Mouse (Mus musculus) limb, embryonic 15.5 days (tissue): ENCODE measurements at regions not wholly inside any gene's neighbourhood (a gene's known extent, or its start where the extent isn't known, plus 50 kb on each side); places are given as distances from the start of the nearest gene placed in this dataset.
"Not testable (repeated sequence)": the region's sequence is repeated elsewhere in the genome, so short reads cannot be mapped to it uniquely, and the experiment has no call there.

Experiments
- ATAC-seq: fragments of 200-750 bp; cut with Nextera tagmentation; 2 replicates; pipeline ENCODE4 v1.8.0; 2017; ENCODE audit warnings: low read depth, moderate TSS enrichment; ENCODE audit not compliant: insufficient number of reproducible peaks, low FRiP score, low TSS enrichment
- H3K27ac ChIP-seq: fragments of 300-500 bp; sonication (generic); 2 replicates; pipeline ENCODE4 v1.5.1; 2015; ENCODE audit warnings: moderate library complexity, mild to moderate bottlenecking, inconsistent platforms
- H3K27me3 ChIP-seq: fragments of 300-500 bp; sonication (generic); 2 replicates; pipeline ENCODE4 v1.6.1; 2015; ENCODE audit warnings: inconsistent platforms
- H3K36me3 ChIP-seq: fragments of 300-500 bp; sonication (generic); 2 replicates; pipeline ENCODE4 v1.6.1; 2015; ENCODE audit warnings: inconsistent platforms
- H3K4me1 ChIP-seq: fragments of 300-500 bp; sonication (generic); 2 replicates; pipeline ENCODE4 v1.6.1; 2015; ENCODE audit warnings: inconsistent platforms
- H3K4me2 ChIP-seq: fragments of 300-500 bp; sonication (generic); 2 replicates; pipeline ENCODE4 v1.6.1; 2015; ENCODE audit warnings: mild to moderate bottlenecking, inconsistent platforms
- H3K4me3 ChIP-seq: fragments of 300-500 bp; sonication (generic); 2 replicates; pipeline ENCODE4 v1.5.1; 2015; ENCODE audit warnings: mild to moderate bottlenecking, inconsistent platforms
- H3K9ac ChIP-seq: fragments of 300-500 bp; sonication (generic); 2 replicates; pipeline ENCODE4 v1.6.1; 2015; ENCODE audit warnings: inconsistent platforms
- H3K9me3 ChIP-seq: fragments of 300-500 bp; sonication (generic); 2 replicates; pipeline ENCODE4 v1.6.1; 2016; ENCODE audit warnings: inconsistent platforms
- WGBS: fragments of 180-500 bp; shearing (Covaris S2); methylation state at CpG from one replicate; pipeline ENCODE4 v1.1.7; 2015; 5-methylcytosine and 5-hydroxymethylcytosine counted together

DNA sequence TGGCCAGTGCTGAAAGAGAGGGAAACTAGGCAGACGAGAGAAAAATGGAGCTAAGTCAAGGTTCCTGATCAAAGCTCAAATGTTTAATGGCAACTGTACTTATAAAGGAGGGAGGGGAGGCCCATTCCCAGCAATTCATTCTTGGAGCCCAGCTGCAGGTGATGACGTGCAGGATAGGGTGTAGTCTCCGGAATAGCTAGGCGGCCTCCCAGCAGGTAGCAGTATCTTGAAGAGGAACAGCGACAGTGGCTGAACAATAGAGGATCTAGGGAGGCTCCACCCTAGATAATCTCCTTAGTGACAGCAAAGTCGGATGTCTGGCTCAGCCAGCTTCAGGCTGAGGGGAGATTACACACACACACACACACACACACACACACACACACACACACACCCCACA, 216.8 kb downstream of the Mat2b start:
- not testable (repeated sequence) for H3K27me3 ChIP-seq, ATAC-seq, H3K36me3 ChIP-seq, H3K4me2 ChIP-seq, H3K4me1 ChIP-seq, H3K9ac ChIP-seq, H3K4me3 ChIP-seq, H3K9me3 ChIP-seq, H3K27ac ChIP-seq
- 46% methylated on average over 6 of the region's 6 CpGs for WGBS

DNA sequence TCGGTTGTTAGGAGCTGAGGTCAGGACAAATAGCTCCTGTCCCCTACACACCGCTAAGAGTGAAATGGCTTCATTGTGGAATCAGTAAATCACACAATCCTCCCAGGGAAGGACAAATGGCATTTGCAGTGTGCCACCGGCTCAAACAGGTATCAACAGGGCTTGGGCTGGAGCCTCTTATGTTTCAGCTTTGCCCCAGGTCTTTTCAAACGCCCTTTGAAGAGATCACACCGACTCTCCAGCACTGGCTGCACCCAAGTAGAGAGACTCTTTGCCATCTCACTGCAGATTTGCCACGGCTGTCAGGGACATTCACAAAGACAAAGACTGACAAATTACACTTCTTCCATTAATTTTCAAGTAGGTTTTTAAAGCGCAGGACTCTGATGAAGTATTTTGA, 217.7 kb downstream of the Mat2b start:
- Histone ChIP-seq H3K4me2 (no peak overlapping the region), H3K4me1 (no peaks in the 10 kb centered on the region), H3K4me3 (no peak overlapping the region), H3K36me3 (no peaks in the 10 kb centered on the region), H3K9me3 (no peaks in the 10 kb centered on the region), H3K9ac (no peak overlapping the region), H3K27me3 (no peaks in the 10 kb centered on the region), H3K27ac (no peak overlapping the region)
- WGBS = 35% methylated on average over 7 of the region's 7 CpGs
- ATAC-seq = no peak

DNA sequence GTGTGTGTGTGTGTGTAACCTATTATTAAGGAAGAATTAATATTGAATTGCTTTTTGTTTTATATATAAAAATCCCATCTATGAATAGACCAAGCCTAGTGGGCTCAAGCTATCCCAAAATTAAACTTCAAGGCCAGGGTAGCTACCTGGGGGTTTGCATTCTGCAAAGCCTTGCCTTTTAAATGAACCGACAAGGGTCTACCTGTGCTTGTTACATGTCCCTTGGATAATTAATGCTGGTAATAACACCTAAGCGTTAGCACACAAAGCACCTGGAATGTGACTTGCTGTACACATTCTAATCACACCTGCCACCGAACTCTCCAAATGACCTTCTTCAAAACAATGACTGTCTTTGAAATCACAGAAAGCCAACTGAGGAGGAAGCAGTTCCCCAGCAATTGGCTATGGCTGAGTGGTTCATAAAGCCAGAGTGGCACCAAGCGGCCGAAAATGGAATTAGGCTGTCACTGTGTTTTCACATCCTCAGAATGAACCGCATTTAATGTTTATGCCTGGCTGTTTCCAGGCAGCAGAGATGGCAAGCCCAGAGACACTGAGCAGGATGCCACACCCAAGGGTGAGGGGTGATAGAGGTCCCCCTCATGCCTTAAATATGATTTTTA, 225.8 kb downstream of the Mat2b start:
- WGBS = 16% methylated on average over 6 of the region's 6 CpGs
- H3K27ac ChIP-seq = no peak overlapping the region
- H3K4me2 ChIP-seq = no peak overlapping the region
- H3K4me3 ChIP-seq = no peak overlapping the region
- H3K27me3 ChIP-seq = no peaks in the 10 kb centered on the region
- H3K9me3 ChIP-seq = no peaks in the 10 kb centered on the region
- H3K36me3 ChIP-seq = no peaks in the 10 kb centered on the region
- no peak overlapping the region for H3K9ac ChIP-seq
- no peak for ATAC-seq
- no peaks in the 10 kb centered on the region for H3K4me1 ChIP-seq

DNA sequence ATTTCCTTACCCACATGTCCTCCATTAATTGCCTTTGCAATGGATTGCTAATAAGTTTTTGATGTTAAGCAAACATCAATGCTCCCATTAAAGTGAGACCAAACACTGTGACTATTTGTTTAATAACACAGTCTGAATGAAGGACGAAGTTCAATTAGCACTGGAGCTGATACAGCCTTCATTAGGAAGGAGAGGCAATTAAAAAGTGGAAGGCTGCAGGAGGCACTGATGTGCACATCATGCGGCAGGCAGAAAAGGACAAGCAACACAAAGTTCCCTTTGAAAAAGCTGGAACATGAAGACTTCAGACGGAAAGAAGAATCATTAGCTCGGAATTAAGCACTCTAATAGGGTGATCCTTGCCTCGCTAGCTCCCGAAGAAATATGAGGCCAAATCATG, 238.4 kb downstream of the Mat2b start:
- H3K27ac ChIP-seq = no peak overlapping the region
- no peak for ATAC-seq
- WGBS = 48% methylated on average over 6 of the region's 6 CpGs
- H3K4me1 ChIP-seq = no peaks in the 10 kb centered on the region
- H3K36me3 ChIP-seq = no peaks in the 10 kb centered on the region
- no peak overlapping the region for H3K4me3 ChIP-seq
- H3K9ac ChIP-seq = no peak overlapping the region
- H3K4me2 ChIP-seq = no peak overlapping the region
- no peaks in the 10 kb centered on the region for H3K9me3 ChIP-seq
- H3K27me3 ChIP-seq = no peaks in the 10 kb centered on the region

DNA sequence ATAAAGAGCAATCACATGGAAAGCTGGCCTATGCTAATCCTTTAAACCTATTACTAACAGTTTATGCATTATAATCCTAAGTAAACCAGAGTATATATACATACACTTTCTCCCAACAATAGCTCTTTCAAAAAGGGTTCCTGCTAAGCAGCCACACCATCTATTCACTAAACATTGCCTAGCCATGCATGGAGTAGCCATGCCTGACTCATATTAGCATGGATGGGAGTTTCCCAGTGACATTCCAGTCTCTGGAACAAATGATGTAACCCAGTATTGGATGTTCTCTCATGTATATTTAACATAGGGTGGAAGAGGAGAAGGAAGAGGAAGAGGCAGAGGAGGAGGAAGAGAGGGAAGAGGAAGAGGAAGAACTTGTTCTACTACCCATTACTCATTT, 240.0 kb downstream of the Mat2b start:
- H3K4me3 ChIP-seq, H3K4me2 ChIP-seq, H3K36me3 ChIP-seq, H3K27ac ChIP-seq, H3K9me3 ChIP-seq, H3K4me1 ChIP-seq, ATAC-seq, H3K27me3 ChIP-seq, H3K9ac ChIP-seq: not testable (repeated sequence)

DNA sequence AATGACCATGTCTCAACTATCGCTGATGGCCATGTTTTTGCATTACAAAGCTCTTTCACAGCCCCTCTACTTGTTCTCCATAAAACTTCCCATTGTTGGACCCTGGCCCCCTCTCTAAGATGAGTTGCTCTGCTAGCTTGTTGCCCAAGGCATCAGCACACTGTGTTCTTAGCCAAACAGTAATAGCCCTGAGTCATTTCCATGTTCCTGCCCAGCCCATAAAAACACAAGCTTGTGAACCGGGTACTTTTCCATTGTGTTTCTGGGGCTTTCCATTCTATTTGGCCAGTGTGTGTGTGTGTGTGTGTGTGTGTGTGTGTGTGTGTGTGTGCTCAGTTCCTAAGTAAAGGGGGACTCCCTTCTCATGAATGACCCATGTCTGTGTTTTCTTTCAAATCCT, 248.2 kb downstream of the Mat2b start:
- no peaks in the 10 kb centered on the region for H3K9me3 ChIP-seq
- H3K36me3 ChIP-seq = no peaks in the 10 kb centered on the region
- H3K27me3 ChIP-seq = no peaks in the 10 kb centered on the region
- WGBS = 78% methylated on average over 2 of the region's 2 CpGs
- H3K9ac ChIP-seq = no peak overlapping the region
- H3K27ac ChIP-seq = no peak overlapping the region
- no peak for ATAC-seq
- no peak overlapping the region for H3K4me2 ChIP-seq
- H3K4me3 ChIP-seq = no peak overlapping the region
- H3K4me1 ChIP-seq = no peaks in the 10 kb centered on the region

DNA sequence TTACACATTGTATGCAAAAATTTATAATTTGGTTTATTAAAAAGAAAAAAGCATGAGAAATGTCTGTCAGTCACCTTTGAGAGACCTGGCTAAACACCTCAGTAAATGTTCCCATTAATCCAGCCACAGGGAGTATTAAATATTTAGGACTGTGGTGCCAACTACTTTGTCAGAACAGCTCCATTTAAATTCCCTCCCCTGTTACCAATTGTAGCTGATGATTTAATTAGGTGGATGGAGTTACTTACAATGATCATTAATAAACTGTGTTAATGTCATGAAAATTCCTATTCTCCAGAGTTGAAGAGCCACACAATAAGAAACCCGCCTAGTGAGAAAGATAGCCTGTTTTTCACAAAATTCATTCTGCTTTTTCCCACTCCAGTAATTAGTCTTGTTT, 261.0 kb downstream of the Mat2b start:
- no peak overlapping the region for H3K27ac ChIP-seq
- no peak overlapping the region for H3K9ac ChIP-seq
- H3K36me3 ChIP-seq = no peaks in the 10 kb centered on the region
- WGBS = 85% methylated on average over 1 of the region's 1 CpGs
- H3K4me1 ChIP-seq = no peaks in the 10 kb centered on the region
- no peak for ATAC-seq
- no peak overlapping the region for H3K4me3 ChIP-seq
- H3K4me2 ChIP-seq = no peak overlapping the region
- H3K27me3 ChIP-seq = no peaks in the 10 kb centered on the region
- no peaks in the 10 kb centered on the region for H3K9me3 ChIP-seq

DNA sequence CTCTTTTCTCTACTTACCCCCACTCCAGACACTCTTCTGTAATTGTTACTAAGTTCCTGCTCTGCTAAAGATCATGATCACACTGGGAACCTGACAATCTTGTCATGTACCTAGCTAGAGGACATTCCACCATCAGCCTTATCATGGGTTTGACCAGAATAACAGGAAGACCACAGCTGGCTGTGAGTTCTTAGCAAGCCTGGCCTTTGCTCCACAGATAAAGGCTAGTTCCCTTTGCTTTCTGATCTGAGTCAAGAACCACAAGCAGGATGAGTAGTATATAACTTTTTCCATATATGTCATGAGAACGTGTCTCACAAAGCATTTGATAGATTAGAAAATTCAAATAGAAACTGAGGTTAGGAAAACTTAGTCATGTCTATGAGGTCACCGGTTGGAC, 266.1 kb downstream of the Mat2b start:
- H3K36me3 ChIP-seq = no peaks in the 10 kb centered on the region
- no peaks in the 10 kb centered on the region for H3K9me3 ChIP-seq
- H3K27me3 ChIP-seq = no peaks in the 10 kb centered on the region
- no peaks in the 10 kb centered on the region for H3K4me1 ChIP-seq
- no peak overlapping the region for H3K27ac ChIP-seq
- no peak overlapping the region for H3K9ac ChIP-seq
- H3K4me3 ChIP-seq = no peak overlapping the region
- WGBS = 85% methylated on average over 2 of the region's 2 CpGs
- no peak overlapping the region for H3K4me2 ChIP-seq
- no peak for ATAC-seq

DNA sequence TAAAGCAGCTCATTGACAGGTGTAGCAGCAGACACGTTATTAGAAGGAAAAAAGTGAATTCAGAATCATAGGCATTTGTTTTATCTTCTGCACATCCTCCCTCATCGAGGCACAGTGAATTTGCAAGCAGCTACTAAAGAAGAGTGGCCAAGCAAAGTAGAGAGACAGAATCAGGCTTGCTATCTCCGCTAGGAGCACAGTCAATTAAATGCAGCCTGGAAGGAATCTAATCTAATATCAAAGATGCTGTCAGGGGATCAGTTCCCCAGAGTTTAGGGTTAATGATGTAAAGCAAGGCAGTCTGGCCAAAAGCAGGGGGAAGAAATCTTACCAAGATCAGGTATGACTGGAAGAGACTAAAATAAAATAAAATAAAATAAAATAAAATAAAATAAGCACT, 270.7 kb downstream of the Mat2b start:
- ATAC-seq = no peak
- Histone ChIP-seq H3K4me3 (no peak overlapping the region), H3K4me1 (no peaks in the 10 kb centered on the region), H3K9ac (no peak overlapping the region), H3K36me3 (no peaks in the 10 kb centered on the region), H3K9me3 (no peaks in the 10 kb centered on the region), H3K27ac (no peak overlapping the region), H3K27me3 (no peaks in the 10 kb centered on the region), H3K4me2 (no peak overlapping the region)
- WGBS = 76% methylated on average over 3 of the region's 3 CpGs

DNA sequence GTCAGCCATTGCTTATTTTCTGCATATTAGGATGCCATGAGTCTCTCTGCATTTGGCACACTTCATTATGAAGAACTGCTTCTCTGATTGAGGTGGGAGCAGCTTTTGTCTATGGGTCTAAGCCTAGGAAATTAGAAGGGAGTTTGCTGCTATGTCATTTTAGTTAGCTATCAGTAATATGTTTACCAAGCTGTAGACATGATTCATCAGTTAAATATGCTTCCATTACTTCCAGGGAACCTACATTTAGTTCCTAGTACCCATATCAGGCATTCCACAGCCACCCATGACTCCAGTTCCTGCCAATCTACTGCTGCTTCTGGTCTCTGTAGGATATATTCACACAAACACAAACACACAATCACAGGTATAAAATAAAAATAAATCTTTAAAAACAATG, 287.4 kb downstream of the Mat2b start:
- Histone ChIP-seq H3K4me1 (no peaks in the 10 kb centered on the region), H3K4me2 (no peak overlapping the region), H3K36me3 (no peaks in the 10 kb centered on the region), H3K9ac (no peak overlapping the region), H3K27me3 (no peaks in the 10 kb centered on the region), H3K9me3 (no peaks in the 10 kb centered on the region), H3K4me3 (no peak overlapping the region), H3K27ac (no peak overlapping the region)
- ATAC-seq = no peak

DNA sequence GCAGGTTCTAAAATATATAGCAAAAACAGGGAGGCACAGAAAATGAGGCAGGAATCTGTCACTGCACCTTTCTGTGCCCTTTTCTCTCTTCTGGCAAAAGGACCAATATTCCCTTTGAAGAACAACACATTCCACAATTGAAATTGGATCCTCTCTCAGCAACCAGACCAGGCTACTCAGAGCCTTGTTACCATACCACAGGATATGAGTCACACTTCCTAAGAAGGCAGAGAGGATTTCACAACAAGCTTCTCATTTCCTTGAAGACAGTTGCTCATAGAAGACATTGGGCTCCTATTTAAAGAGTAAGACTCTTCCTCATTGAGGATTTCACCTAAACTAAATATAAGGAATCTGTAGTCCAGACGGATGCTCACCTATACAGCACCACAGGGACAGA, 292.8 kb downstream of the Mat2b start:
- 37% methylated on average over 1 of the region's 1 CpGs for WGBS
- no peak overlapping the region for H3K9ac ChIP-seq
- no peaks in the 10 kb centered on the region for H3K27me3 ChIP-seq
- no peaks in the 10 kb centered on the region for H3K9me3 ChIP-seq
- H3K4me3 ChIP-seq = no peak overlapping the region
- H3K4me2 ChIP-seq = no peak overlapping the region
- H3K36me3 ChIP-seq = no peaks in the 10 kb centered on the region
- 0 out of 2 replicates have a peak, but pooled peaks cover 3% of the 10 kb centered on the region for H3K4me1 ChIP-seq
- H3K27ac ChIP-seq = no peak overlapping the region
- no peak for ATAC-seq

DNA sequence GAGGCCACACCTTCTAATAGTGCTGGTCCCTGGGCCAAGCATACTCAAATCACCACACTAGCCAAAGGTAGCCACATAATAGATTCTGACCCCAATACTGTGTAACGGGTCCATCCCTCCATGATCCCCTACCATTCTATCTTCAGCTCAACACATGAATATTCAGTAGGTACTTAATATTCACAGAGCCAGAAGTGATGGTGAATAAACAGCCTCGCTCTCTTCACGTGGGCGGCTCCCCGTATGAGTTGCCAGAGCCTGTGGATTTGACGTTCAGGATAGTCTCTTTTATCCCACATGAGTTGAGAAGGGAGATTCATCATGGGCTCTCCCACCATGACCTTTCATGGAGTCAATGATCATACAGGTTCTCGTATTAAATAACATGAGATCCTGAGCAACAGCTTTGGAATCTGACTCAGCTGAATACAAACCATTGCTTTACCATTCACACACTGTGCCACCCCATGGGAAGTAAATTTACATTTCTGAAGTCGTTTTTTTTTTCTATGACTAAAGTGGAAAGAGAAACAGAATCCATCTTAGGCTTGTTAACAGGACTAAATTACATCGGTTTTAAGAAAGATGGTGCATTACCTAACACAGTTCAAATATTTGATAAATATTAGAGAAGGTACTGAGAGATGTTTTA, 297.4 kb downstream of the Mat2b start:
- no peak overlapping the region for H3K4me3 ChIP-seq
- no peak overlapping the region for H3K9ac ChIP-seq
- no peaks in the 10 kb centered on the region for H3K36me3 ChIP-seq
- no peak overlapping the region for H3K27ac ChIP-seq
- no peak for ATAC-seq
- H3K4me2 ChIP-seq = no peak overlapping the region
- peaks cover 13% of the 10 kb centered on the region for H3K4me1 ChIP-seq
- H3K9me3 ChIP-seq = no peaks in the 10 kb centered on the region
- no peaks in the 10 kb centered on the region; the same call in 1 of the 2 replicates for H3K27me3 ChIP-seq
- 84% methylated on average over 9 of the region's 9 CpGs for WGBS

DNA sequence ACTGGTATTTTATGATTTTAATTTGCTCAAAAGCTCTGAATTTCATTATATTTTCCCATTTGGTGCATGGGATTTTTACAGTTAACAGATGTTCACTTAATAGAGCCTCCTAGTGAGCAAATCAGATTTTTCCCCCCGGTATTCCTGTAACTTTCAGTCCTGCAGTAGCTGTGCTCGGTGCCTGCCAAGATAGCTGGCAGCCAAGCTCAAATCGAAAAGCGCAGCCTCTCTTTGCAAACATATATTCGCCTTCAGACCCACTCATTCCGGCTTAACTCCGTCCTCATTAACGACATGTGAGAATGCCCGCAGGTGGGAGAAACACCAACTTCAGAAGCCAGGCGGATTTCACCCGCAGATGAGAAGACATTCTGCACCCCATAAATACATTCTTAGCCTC, 299.7 kb downstream of the Mat2b start:
- Histone ChIP-seq H3K36me3 (no peaks in the 10 kb centered on the region), H3K9me3 (no peaks in the 10 kb centered on the region), H3K4me2 (peak overlapping the region; percentile 28), H3K4me3 (peak overlapping the region; percentile 8; the same call in 1 of the 2 replicates), H3K27me3 (no peaks in the 10 kb centered on the region; the same call in 1 of the 2 replicates), H3K9ac (no peak overlapping the region), H3K27ac (peak overlapping the region; percentile 82), H3K4me1 (peaks cover 10% of the 10 kb centered on the region)
- WGBS = 16% methylated on average over 11 of the region's 11 CpGs
- peak; percentile 42; the same call in 1 of the 2 replicates for ATAC-seq
